Mouse (Mus musculus) layer of hippocampus, adult 11-12 months (tissue): Measurements from ENCODE around the gene Lonp1.
A peak's percentile ranks its signal among the peaks of the same experiment; 100 is the strongest.
"Not testable (repeated sequence)": the region's sequence is repeated elsewhere in the genome, so short reads cannot be mapped to it uniquely, and the experiment has no call there.

Experiments used
- DNase-seq: peaks from one replicate; pipeline ENCODE4 v3.0.0; 2022; ENCODE audit warnings: low spot score

The Lonp1 gene

GRCm38 (mm10) chr17:56626754-56627470 is at the start of gene Lonp1:
TSS of gene Lonp1 (minus strand) at chr17:56626887.
- peak; percentile 97 for DNase-seq

- no peak for DNase-seq
Observed at GRCm38 (mm10) chr17:56673647-56674416, 47.1 kb upstream of the Lonp1 start.

- DNase-seq, result peak; percentile 99
Observed at GRCm38 (mm10) chr17:56672941-56673646, 46.4 kb upstream of the Lonp1 start, which contains the start of gene Ranbp3. TSS of gene Ranbp3 (plus strand) at chr17:56673294.

GRCm38 (mm10) chr17:56669766-56670165 is 43.1 kb upstream of the Lonp1 start:
- DNase-seq, result no peak

- peak; percentile 71 for DNase-seq
Observed at GRCm38 (mm10) chr17:56668384-56669144, 41.9 kb upstream of the Lonp1 start.

GRCm38 (mm10) chr17:56667591-56667990 is 40.9 kb upstream of the Lonp1 start:
- no peak for DNase-seq

- no peak for DNase-seq
Observed at GRCm38 (mm10) chr17:56666384-56666783, 39.7 kb upstream of the Lonp1 start.

GRCm38 (mm10) chr17:56664333-56664732 is 37.6 kb upstream of the Lonp1 start:
- no peak for DNase-seq

GRCm38 (mm10) chr17:56663659-56664058 is 37.0 kb upstream of the Lonp1 start:
- no peak for DNase-seq

GRCm38 (mm10) chr17:56656171-56656570 is 29.5 kb upstream of the Lonp1 start:
- no peak for DNase-seq

- no peak for DNase-seq
Observed at GRCm38 (mm10) chr17:56655311-56655710, 28.6 kb upstream of the Lonp1 start.

- DNase-seq, result no peak
Observed at GRCm38 (mm10) chr17:56654771-56655170, 28.1 kb upstream of the Lonp1 start.

GRCm38 (mm10) chr17:56651801-56652200 is 25.1 kb upstream of the Lonp1 start:
- no peak for DNase-seq

GRCm38 (mm10) chr17:56647546-56647945 is 20.9 kb upstream of the Lonp1 start:
- DNase-seq, result no peak

GRCm38 (mm10) chr17:56643237-56643636 is 16.6 kb upstream of the Lonp1 start:
- no peak for DNase-seq

- no peak for DNase-seq
Observed at GRCm38 (mm10) chr17:56634023-56634422, 7.3 kb upstream of the Lonp1 start.

- DNase-seq, result no peak
Observed at GRCm38 (mm10) chr17:56631807-56632206, 5.1 kb upstream of the Lonp1 start.

- not testable (repeated sequence) for DNase-seq
Observed at GRCm38 (mm10) chr17:56629800-56630781, 3.4 kb upstream of the Lonp1 start.

GRCm38 (mm10) chr17:56627530-56628277 is 1.0 kb upstream of the Lonp1 start, which contains the start of gene Catsperd:
TSS of gene Catsperd (plus strand) at chr17:56628143.
- no peak for DNase-seq

GRCm38 (mm10) chr17:56626260-56626659 is 427 bp downstream of the Lonp1 start:
- no peak for DNase-seq
